Mouse (Mus musculus) ES-Bruce4 (cell line): ENCODE data around the gene 6330409D20Rik.

ENCODE experiments used
- CTCF ChIP-seq: IDR thresholded peaks from one replicate; pipeline ENCODE4 v1.8.1; 2011; ENCODE audit warnings: low read depth, low read length
- EP300 ChIP-seq: IDR thresholded peaks from 2 replicates; pipeline ENCODE4 v1.6.1; 2011; ENCODE audit warnings: low read depth, low read length; ENCODE audit not compliant: insufficient read depth
- POLR2A ChIP-seq: IDR thresholded peaks from one replicate; pipeline ENCODE4 v1.8.1; 2011; ENCODE audit warnings: low read length; ENCODE audit not compliant: insufficient read depth

DNA sequence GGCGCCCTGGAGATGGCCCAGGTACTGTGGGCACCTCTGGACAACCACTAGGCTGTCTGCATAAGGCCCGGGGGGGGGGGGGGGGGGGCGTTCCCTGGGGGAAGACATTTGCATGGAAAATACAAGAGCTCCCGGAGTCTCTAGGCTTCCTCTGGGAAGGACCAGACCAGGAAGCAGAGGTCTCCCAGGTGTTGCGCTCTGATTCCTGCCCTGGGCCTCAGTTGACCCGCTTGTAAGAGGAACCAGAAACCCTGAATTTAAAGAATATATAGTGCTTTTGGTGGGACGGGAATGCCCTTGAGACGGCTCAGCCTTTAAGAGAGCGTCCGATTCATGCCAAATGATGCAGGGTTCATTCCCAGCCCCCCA lies 10.8 kb upstream of the 6330409D20Rik start:
- no peak for TF ChIP-seq CTCF
- TF ChIP-seq POLR2A: no peak
- TF ChIP-seq EP300: no peak
